Mouse (Mus musculus) embryonic facial prominence, embryonic 10.5 days (tissue): Measurements from ENCODE around the gene Vsig10. TPM values are rescaled to one million over a fixed set of nuclear protein-coding genes. Genes with fewer than 3 reads are reported as not detected.
A peak's percentile ranks its signal among the peaks of the same experiment; 100 is the strongest.

Source experiments
- DNase-seq: peaks from one replicate; pipeline ENCODE4 v3.0.0-alpha.2; 2017; ENCODE audit warnings: low spot score
- H3K27ac ChIP-seq: fragments of 300-500 bp; sonication (generic); replicated peaks from 2 replicates; pipeline ENCODE4 v1.5.1; 2016; ENCODE audit warnings: mild to moderate bottlenecking
- H3K27me3 ChIP-seq: fragments of 300-500 bp; sonication (generic); replicated peaks from 2 replicates; pipeline ENCODE4 v1.6.1; 2016; ENCODE audit warnings: low read depth, mild to moderate bottlenecking; ENCODE audit not compliant: poor library complexity, severe bottlenecking
- H3K36me3 ChIP-seq: fragments of 300-500 bp; sonication (generic); replicated peaks from 2 replicates; pipeline ENCODE4 v1.6.1; 2016; ENCODE audit warnings: mild to moderate bottlenecking, moderate library complexity
- H3K4me1 ChIP-seq: fragments of 300-500 bp; sonication (generic); 2 replicates; pipeline ENCODE4 v1.6.1; 2016
- H3K4me3 ChIP-seq: fragments of 300-500 bp; sonication (generic); 2 replicates; pipeline ENCODE4 v1.5.1; 2016; ENCODE audit warnings: mild to moderate bottlenecking, moderate library complexity
- H3K9me3 ChIP-seq: fragments of 300-500 bp; sonication (generic); 2 replicates; pipeline ENCODE4 v1.6.1; 2016; ENCODE audit warnings: mild to moderate bottlenecking
- WGBS: fragments of 180-500 bp; shearing (Covaris S2); methylation state at CpG from one replicate; pipeline ENCODE4 v1.1.7; 2016; 5-methylcytosine and 5-hydroxymethylcytosine counted together
- polyA plus RNA-seq: library from polyadenylated mRNA; unstranded; fragments of >200 nt; fragmentation: Nextera tagmentation; extraction: Ambion mirVana; gene quantifications from 2 replicates; pipeline ENCODE4 v1.2.1, GENCODE M21; 2016

The Vsig10 gene
- polyA plus RNA-seq, 1 experiment from 2014 or later, result 4.0 TPM

DNA sequence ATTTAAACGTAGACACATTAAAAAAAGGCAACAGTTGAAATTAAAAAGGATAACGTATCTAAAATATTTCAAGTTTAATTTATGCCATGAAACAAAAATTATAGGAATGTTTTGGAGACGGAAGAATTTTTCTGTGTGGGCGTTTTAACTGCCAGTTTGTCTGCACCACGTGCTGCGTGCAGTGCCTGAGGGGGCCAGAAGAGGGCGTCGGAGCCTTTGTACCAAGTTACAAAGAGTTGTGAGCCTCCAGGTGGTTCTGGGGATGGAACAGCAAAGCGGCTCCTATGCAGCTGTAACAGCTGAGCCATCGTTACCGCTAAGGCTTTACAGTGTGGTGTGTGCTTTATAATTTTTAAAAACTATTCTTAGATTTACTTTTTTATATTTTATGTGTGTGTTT lies 39.8 kb downstream of the Vsig10 start:
- Histone ChIP-seq H3K27ac (no peak overlapping the region), H3K36me3 (peaks cover 5% of the 10 kb centered on the region; the same call in 1 of the 2 replicates), H3K4me3 (peak overlapping the region; percentile 92), H3K27me3 (peaks cover 18% of the 10 kb centered on the region), H3K9me3 (no peaks in the 10 kb centered on the region), H3K4me1 (peaks cover 66% of the 10 kb centered on the region)
- WGBS, result 40% methylated on average over 11 of the region's 11 CpGs
- DNase-seq, result peak; percentile 75

DNA sequence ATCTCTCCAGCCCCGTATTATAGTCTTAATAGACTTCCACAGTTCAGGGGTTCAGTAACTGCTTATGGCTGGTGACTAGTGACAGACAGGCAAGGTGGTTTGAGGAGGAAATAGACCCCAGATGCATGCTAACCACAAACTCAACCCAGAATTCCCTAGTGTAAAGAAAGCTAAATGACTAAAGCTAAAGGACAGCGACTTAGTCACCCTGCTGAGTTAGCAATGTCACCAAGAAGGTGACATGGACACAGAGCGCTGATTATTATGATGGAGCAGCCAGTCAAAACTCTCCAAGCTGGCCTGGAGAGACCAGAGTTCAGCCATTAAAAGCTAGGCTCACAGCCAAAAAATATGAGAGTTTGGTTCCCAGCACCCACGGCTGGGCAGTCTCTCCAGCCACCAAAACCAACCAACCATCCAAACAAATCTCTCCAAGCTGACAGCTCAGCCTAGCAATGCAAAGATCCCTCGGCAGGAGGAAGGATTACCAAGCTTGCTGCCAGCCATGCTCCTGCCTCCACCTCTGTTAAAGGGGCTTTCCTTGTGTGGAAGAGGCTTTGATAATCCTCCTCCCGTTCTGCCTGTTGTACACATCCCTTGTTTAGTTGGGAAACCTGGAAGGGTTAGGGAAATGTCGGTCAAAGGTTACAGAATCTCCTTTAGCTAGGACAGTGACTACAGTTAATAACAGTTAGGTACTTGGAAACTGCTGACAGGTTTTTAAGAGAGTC lies 40.8 kb downstream of the Vsig10 start:
- Histone ChIP-seq H3K27ac (peak overlapping the region; percentile 44; the same call in 1 of the 2 replicates), H3K4me1 (peaks cover 67% of the 10 kb centered on the region), H3K9me3 (no peaks in the 10 kb centered on the region), H3K4me3 (peak overlapping the region; percentile 8; the same call in 1 of the 2 replicates), H3K27me3 (peaks cover 14% of the 10 kb centered on the region), H3K36me3 (peaks cover 15% of the 10 kb centered on the region)
- DNase-seq, result no peak
- WGBS, result 41% methylated on average over 7 of the region's 7 CpGs

DNA sequence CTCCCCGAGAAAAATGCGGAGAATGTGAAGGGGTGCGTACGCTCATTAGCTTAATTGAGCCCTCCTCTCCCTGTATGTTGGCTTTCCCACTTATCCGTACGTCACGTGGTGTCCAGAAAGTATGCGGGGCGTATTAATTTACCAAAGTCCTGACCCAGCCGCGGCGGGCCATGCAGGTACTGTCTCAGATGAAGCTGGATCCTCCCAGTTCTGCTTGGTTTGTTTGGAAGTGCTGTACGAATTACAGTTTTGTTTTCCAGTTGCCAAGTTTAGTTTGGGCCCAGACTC lies 41.3 kb downstream of the Vsig10 start:
- Histone ChIP-seq H3K9me3 (no peaks in the 10 kb centered on the region), H3K36me3 (peaks cover 20% of the 10 kb centered on the region), H3K27me3 (peaks cover 10% of the 10 kb centered on the region), H3K4me1 (peaks cover 67% of the 10 kb centered on the region), H3K4me3 (peak overlapping the region; percentile 8; the same call in 1 of the 2 replicates), H3K27ac (no peak overlapping the region; the same call in 1 of the 2 replicates)
- 42% methylated on average over 13 of the region's 13 CpGs for WGBS
- peak; percentile 23 for DNase-seq

DNA sequence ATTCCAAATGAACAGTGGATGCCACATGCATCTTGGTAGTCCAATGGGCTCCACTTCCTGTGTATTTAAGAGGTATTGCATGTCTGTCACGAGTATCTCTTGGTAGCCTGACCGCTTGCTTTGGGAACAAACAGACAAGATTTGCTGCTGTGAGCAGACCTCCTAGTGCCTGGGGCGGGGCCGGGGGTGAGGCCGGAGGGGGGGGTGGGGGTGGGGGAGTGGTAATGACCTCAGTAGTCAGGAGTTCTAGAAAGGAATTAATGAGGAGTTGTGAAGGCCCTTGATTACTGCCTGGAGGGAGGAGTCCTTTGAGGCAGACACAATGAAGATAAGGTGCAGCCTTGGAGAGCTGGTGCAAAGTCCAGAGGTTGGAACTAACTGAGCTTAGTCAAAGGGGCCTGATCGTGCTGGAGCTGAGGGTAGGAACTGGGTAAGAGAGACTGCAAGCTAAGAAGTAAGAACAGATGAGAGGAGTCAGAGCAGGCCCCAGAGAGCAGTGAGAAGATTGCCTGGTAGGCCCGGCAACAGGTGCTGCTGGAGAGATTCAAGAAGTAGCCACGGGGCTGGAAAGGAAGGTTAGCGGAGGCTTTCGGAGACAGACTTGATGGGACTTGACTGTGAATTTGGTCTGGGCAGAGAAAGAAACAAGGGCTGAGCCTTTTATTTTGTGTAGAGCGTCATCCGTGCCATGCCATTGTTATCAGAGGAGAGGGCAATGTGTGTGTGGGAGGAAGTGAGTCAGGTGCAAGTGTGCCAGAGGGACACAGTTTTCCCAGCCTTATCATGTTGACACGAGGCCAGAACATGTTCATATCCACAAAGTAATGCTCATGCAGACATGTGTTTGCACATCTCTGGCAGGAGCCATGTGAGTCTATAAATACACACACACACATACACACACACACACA lies 42.0 kb downstream of the Vsig10 start:
- H3K9me3 ChIP-seq, result no peaks in the 10 kb centered on the region
- no peak for DNase-seq
- H3K4me3 ChIP-seq, result no peak overlapping the region
- 0 out of 2 replicates have a peak, but pooled peaks cover 3% of the 10 kb centered on the region for H3K27me3 ChIP-seq
- 50% methylated on average over 13 of the region's 13 CpGs for WGBS
- H3K36me3 ChIP-seq, result peaks cover 25% of the 10 kb centered on the region
- H3K4me1 ChIP-seq, result peaks cover 66% of the 10 kb centered on the region
- H3K27ac ChIP-seq, result peak overlapping the region; percentile 40; the same call in 1 of the 2 replicates

DNA sequence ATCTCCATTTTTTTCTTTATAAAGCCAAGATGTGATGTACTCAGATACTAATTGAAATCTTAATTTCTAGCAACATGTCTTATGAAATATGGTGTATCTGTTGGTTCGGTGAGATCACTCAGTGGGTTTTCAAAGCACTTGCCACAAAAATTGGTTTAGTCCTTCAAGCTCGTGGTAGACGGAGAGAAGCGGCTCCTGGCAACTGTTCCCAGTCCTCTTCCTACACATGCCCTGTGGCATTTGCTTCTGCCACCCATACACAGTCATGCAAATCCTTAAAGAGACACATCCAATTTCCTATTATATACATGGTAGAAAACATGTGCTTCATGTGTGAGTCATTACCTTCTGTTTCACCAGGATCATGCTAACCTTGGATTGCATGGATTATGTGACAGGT lies 42.7 kb downstream of the Vsig10 start:
- 87% methylated on average over 4 of the region's 4 CpGs for WGBS

DNA sequence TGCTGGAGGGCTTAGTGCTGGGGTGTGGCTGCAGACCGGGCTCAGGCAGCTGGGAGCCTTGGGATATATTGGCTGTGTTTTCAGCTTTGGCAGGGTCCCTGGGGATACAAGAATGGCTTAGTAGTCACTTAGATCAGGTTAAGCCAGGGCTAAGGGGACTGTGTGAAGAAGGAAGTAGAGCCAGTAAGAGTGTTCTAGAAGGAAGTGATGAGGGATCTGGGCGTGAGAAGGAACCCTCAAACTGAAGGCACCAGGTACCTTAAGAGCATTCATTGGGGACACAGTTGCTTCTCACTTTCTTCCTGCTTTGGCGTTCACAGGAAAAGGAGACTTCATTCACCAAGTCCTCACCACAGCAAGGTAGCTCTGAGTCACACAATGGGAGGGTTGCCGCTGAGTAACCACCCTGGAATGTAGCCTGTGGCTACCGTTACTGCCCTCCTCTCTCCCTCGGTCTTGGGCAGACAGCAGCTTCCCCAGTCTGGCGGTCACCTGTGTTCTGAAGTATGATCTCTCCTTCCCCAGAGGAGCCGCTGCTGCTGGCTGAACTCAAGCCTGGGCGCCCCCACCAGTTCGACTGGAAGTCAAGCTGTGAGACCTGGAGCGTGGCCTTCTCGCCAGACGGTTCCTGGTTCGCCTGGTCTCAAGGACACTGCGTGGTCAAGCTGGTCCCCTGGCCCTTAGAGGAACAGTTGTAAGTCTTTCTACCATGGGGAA lies 44.3 kb downstream of the Vsig10 start:
- H3K27ac ChIP-seq, result no peak overlapping the region
- WGBS, result 53% methylated on average over 15 of the region's 15 CpGs
- peaks cover 40% of the 10 kb centered on the region for H3K36me3 ChIP-seq
- H3K9me3 ChIP-seq, result no peaks in the 10 kb centered on the region
- no peak overlapping the region for H3K4me3 ChIP-seq
- no peak for DNase-seq
- no peaks in the 10 kb centered on the region for H3K27me3 ChIP-seq
- peaks cover 58% of the 10 kb centered on the region for H3K4me1 ChIP-seq

More for the DNA sequence above, 42.7 kb downstream of the Vsig10 start:
- Histone ChIP-seq H3K27me3 (no peaks in the 10 kb centered on the region), H3K9me3 (no peaks in the 10 kb centered on the region), H3K27ac (no peak overlapping the region), H3K4me3 (no peak overlapping the region), H3K4me1 (peaks cover 60% of the 10 kb centered on the region), H3K36me3 (peaks cover 28% of the 10 kb centered on the region)
- no peak for DNase-seq

DNA sequence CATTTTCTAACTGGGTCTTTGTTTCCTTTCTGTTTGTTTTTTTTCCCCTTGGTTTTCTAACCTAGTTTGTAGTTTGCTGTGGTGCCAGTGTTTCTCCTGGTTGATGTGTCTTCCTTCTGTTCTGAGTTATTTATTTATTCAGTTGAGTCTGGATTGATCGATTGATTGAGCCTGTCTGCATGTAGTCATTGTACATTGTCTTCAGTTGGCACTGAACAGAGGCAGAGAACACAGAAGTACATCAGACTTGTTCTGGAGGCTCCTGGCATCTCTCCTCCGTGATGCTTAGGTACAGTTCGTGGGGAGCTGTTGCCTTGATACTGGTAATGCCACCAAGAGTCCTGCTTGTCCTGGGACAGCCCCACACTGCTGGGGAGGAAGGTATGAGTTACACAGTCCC lies 45.9 kb downstream of the Vsig10 start:
- peaks cover 56% of the 10 kb centered on the region for H3K36me3 ChIP-seq
- no peak overlapping the region for H3K4me3 ChIP-seq
- no peak overlapping the region for H3K27ac ChIP-seq
- H3K9me3 ChIP-seq, result no peaks in the 10 kb centered on the region
- DNase-seq, result no peak
- peaks cover 42% of the 10 kb centered on the region for H3K4me1 ChIP-seq
- no peaks in the 10 kb centered on the region for H3K27me3 ChIP-seq
- 80% methylated on average over 3 of the region's 3 CpGs for whole genome bisulfite sequencing

DNA sequence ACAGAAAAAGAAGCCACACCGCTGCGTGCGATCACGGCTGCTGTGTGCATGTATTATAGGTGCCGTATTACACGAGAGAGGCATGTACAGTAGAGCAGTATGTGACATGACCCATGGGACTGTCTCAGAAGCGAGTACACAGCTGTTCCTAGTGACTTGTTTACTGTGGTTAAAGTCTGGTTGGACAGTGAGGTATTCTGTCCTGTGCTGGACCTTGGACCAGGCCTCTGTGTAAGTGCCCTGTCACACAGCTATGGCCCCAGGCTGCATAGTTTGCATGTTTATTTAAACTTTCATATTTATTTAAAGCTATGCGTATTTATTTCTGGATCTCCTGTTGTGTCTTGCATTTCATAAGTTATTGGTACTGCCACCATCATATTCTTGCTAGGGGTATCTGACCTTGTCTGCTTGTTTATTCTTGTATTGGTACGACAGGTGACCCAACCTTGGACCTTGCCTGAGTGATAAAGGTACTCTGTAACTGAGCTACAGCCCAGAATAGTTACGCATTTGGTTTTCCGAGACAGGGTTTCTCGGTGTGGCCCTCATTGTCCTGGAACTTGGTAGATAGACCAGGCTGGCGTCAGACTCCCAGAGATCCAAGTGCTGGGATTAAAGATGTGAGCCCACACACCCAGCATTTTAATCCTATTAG lies 47.1 kb downstream of the Vsig10 start:
- peaks cover 68% of the 10 kb centered on the region for H3K36me3 ChIP-seq
- 91% methylated on average over 13 of the region's 13 CpGs for WGBS
- no peaks in the 10 kb centered on the region for H3K9me3 ChIP-seq
- no peak overlapping the region for H3K27ac ChIP-seq
- no peak overlapping the region for H3K4me3 ChIP-seq
- DNase-seq, result no peak
- peaks cover 30% of the 10 kb centered on the region for H3K4me1 ChIP-seq
- H3K27me3 ChIP-seq, result no peaks in the 10 kb centered on the region

DNA sequence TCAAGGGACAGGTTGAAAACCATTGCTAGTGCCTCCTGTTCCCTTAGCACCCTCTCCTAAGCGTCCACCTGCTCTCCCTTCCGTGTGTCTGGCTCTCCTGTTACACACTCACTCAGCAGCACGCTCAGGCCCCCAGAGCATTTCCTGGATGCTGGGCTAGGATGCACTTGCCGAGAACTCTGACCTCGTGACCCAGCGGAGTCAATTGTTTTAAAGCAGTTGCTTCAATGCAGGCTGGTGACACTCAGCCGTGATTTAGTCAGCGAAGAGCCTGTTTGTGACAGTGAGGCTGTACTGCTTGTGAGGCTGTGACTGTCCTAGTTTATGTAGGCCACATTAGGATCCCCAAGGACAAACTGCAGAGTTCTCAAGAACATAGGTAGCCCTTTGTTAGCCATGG lies 48.3 kb downstream of the Vsig10 start:
- Histone ChIP-seq H3K27me3 (no peaks in the 10 kb centered on the region), H3K27ac (no peak overlapping the region), H3K4me1 (peaks cover 27% of the 10 kb centered on the region), H3K9me3 (no peaks in the 10 kb centered on the region), H3K4me3 (no peak overlapping the region), H3K36me3 (peaks cover 80% of the 10 kb centered on the region)
- 36% methylated on average over 8 of the region's 8 CpGs for WGBS
- no peak for DNase-seq

DNA sequence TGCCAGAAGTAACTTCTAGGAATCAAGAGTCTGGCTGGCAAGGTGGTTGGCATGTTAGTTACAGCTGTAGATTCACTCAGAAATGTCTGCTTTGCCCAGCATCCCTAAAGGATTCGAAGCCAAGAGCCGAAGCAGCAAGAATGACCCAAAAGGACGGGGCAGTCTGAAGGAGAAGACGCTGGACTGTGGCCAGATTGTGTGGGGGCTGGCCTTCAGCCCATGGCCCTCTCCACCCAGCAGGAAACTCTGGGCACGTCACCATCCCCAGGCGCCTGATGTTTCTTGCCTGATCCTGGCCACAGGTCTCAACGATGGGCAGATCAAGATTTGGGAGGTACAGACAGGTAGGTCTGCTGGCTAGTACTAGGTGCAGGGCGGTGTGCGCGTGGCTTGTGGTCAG lies 51.7 kb downstream of the Vsig10 start:
- no peaks in the 10 kb centered on the region for H3K27me3 ChIP-seq

DNA sequence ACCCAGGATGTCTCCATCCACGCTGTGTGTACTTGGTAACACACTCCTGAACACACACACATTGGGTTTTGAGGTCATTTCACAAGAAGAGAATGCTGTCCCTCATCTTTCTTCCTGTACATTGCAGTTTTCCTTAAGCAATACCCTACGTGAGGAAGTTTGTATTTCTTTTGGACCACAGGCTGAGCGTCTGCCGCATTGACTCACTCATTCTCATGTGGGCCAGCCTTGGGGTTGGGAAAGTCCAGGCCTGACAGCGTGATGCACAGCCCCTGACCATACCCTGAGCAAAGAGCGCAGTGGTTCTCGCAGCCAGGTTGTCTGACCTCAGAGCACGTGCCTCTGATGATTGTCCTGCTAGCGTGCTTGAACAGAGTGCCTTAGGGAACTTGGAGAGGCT lies 54.5 kb downstream of the Vsig10 start:
- H3K36me3 ChIP-seq, result peaks cover 99% of the 10 kb centered on the region
- H3K4me1 ChIP-seq, result 0 out of 2 replicates have a peak, but pooled peaks cover 2% of the 10 kb centered on the region
- no peak overlapping the region for H3K27ac ChIP-seq
- H3K9me3 ChIP-seq, result no peaks in the 10 kb centered on the region
- no peaks in the 10 kb centered on the region for H3K27me3 ChIP-seq
- no peak overlapping the region for H3K4me3 ChIP-seq
- WGBS, result 92% methylated on average over 9 of the region's 9 CpGs
- no peak for DNase-seq

More for the DNA sequence above, 51.7 kb downstream of the Vsig10 start:
- no peak for DNase-seq
- WGBS, result 94% methylated on average over 10 of the region's 10 CpGs
- Histone ChIP-seq H3K4me1 (peaks cover 14% of the 10 kb centered on the region), H3K36me3 (peaks cover 92% of the 10 kb centered on the region), H3K9me3 (no peaks in the 10 kb centered on the region), H3K4me3 (no peak overlapping the region), H3K27ac (no peak overlapping the region)
